Mouse (Mus musculus) embryonic facial prominence, embryonic 12.5 days (tissue): ENCODE results near the gene Atp6ap2. TPM values are rescaled to one million over a fixed set of nuclear protein-coding genes. Genes with fewer than 3 reads are reported as not detected.
"Not testable (repeated sequence)": the region's sequence is repeated elsewhere in the genome, so short reads cannot be mapped to it uniquely, and the experiment has no call there.

Source experiments
- ATAC-seq: fragments of 200-750 bp; cut with Nextera tagmentation; 2 replicates; pipeline ENCODE4 v1.8.0; 2017; ENCODE audit not compliant: insufficient number of reproducible peaks, insufficient read depth, low FRiP score, low TSS enrichment
- H3K27ac ChIP-seq: fragments of 300-500 bp; sonication (generic); 2 replicates; pipeline ENCODE4 v1.5.1; 2016; ENCODE audit warnings: mild to moderate bottlenecking
- H3K27me3 ChIP-seq: fragments of 300-500 bp; sonication (generic); 2 replicates; pipeline ENCODE4 v1.6.1; 2016; ENCODE audit warnings: mild to moderate bottlenecking, moderate library complexity
- H3K36me3 ChIP-seq: fragments of 300-500 bp; sonication (generic); 2 replicates; pipeline ENCODE4 v1.6.1; 2016; ENCODE audit warnings: mild to moderate bottlenecking
- H3K4me1 ChIP-seq: fragments of 300-500 bp; sonication (generic); 2 replicates; pipeline ENCODE4 v1.6.1; 2016
- H3K4me2 ChIP-seq: fragments of 300-500 bp; sonication (generic); replicated peaks from 2 replicates; pipeline ENCODE4 v1.6.1; 2016; ENCODE audit warnings: mild to moderate bottlenecking, moderate library complexity
- H3K4me3 ChIP-seq: fragments of 300-500 bp; sonication (generic); 2 replicates; pipeline ENCODE4 v1.5.1; 2016; ENCODE audit warnings: mild to moderate bottlenecking
- H3K9ac ChIP-seq: fragments of 300-500 bp; sonication (generic); 2 replicates; pipeline ENCODE4 v1.6.1; 2016; ENCODE audit warnings: mild to moderate bottlenecking, moderate library complexity
- H3K9me3 ChIP-seq: fragments of 300-500 bp; sonication (generic); 2 replicates; pipeline ENCODE4 v1.6.1; 2016; ENCODE audit warnings: mild to moderate bottlenecking, moderate library complexity
- WGBS: fragments of 180-500 bp; shearing (Covaris S2); methylation state at CpG from one replicate; pipeline ENCODE4 v1.1.7; 2016; 5-methylcytosine and 5-hydroxymethylcytosine counted together
- polyA plus RNA-seq: library from polyadenylated mRNA; unstranded; fragments of >200 nt; fragmentation: Nextera tagmentation; extraction: Ambion mirVana; gene quantifications from 2 replicates; pipeline ENCODE4 v1.2.1, GENCODE M21; 2016

Gene Atp6ap2
- 61.1 TPM in 2 replicates for polyA plus RNA-seq

- WGBS: 22% methylated on average over 49 of the region's 49 CpGs
- Histone ChIP-seq H3K27ac (peak within 1 kb of the TSS; percentile 65; the same call in 1 of the 2 replicates), H3K4me1 (peaks cover 2% of the 10 kb centered on the region; the same call in 1 of the 2 replicates), H3K27me3 (0 out of 2 replicates have a peak, but pooled peaks cover 8% of the 10 kb centered on the region), H3K9me3 (no peaks in the 10 kb centered on the region), H3K4me2 (peak within 1 kb of the TSS; percentile 47), H3K4me3 (peak within 1 kb of the TSS; percentile 62), H3K9ac (peak within 1 kb of the TSS; percentile 73), H3K36me3 (no peaks in the 10 kb centered on the region)
- peak; percentile 99 for ATAC-seq
Measured at GRCm38 (mm10) chrX:12587192-12587957, at the start of gene Atp6ap2. Gene Atp6ap2 (plus strand): TSS chrX:12587801.

GRCm38 (mm10) chrX:12544417-12544816 lies 43.2 kb upstream of the Atp6ap2 start:
- WGBS: 64% methylated on average over 1 of the region's 1 CpGs
- Histone ChIP-seq H3K9ac (no peak overlapping the region), H3K4me2 (no peak overlapping the region), H3K9me3 (no peaks in the 10 kb centered on the region), H3K4me1 (no peaks in the 10 kb centered on the region), H3K36me3 (no peaks in the 10 kb centered on the region), H3K27me3 (no peaks in the 10 kb centered on the region), H3K27ac (no peak overlapping the region), H3K4me3 (no peak overlapping the region)
- no peak for ATAC-seq

GRCm38 (mm10) chrX:12557086-12557485 lies 30.5 kb upstream of the Atp6ap2 start:
- H3K4me1 ChIP-seq: no peaks in the 10 kb centered on the region
- H3K4me3 ChIP-seq: no peak overlapping the region
- no peak overlapping the region for H3K9ac ChIP-seq
- WGBS: 78% methylated on average over 7 of the region's 7 CpGs
- ATAC-seq: no peak
- no peaks in the 10 kb centered on the region for H3K27me3 ChIP-seq
- no peaks in the 10 kb centered on the region for H3K36me3 ChIP-seq
- H3K27ac ChIP-seq: no peak overlapping the region
- H3K4me2 ChIP-seq: no peak overlapping the region
- no peaks in the 10 kb centered on the region for H3K9me3 ChIP-seq

- 73% methylated on average over 1 of the region's 1 CpGs for WGBS
- no peaks in the 10 kb centered on the region for H3K36me3 ChIP-seq
- no peaks in the 10 kb centered on the region for H3K27me3 ChIP-seq
- H3K4me2 ChIP-seq: no peak overlapping the region
- H3K9me3 ChIP-seq: no peaks in the 10 kb centered on the region
- H3K27ac ChIP-seq: no peak overlapping the region
- H3K4me1 ChIP-seq: no peaks in the 10 kb centered on the region
- H3K4me3 ChIP-seq: no peak overlapping the region
- no peak overlapping the region for H3K9ac ChIP-seq
- ATAC-seq: no peak
Measured at GRCm38 (mm10) chrX:12571407-12571806, 16.2 kb upstream of the Atp6ap2 start.

GRCm38 (mm10) chrX:12577936-12578335 lies 9.7 kb upstream of the Atp6ap2 start:
- Histone ChIP-seq H3K4me1 (no peaks in the 10 kb centered on the region), H3K27me3 (no peaks in the 10 kb centered on the region), H3K36me3 (no peaks in the 10 kb centered on the region), H3K9me3 (no peaks in the 10 kb centered on the region), H3K4me2 (no peak overlapping the region), H3K4me3 (no peak overlapping the region), H3K27ac (no peak overlapping the region), H3K9ac (no peak overlapping the region)
- ATAC-seq: no peak
- WGBS: 46% methylated on average over 3 of the region's 3 CpGs

- Histone ChIP-seq H3K27ac (no peak overlapping the region), H3K4me2 (no peak overlapping the region), H3K9me3 (no peaks in the 10 kb centered on the region), H3K9ac (no peak overlapping the region), H3K4me1 (no peaks in the 10 kb centered on the region), H3K4me3 (no peak overlapping the region), H3K36me3 (no peaks in the 10 kb centered on the region), H3K27me3 (no peaks in the 10 kb centered on the region)
- 78% methylated on average over 2 of the region's 2 CpGs for WGBS
- ATAC-seq: no peak
Measured at GRCm38 (mm10) chrX:12578339-12578868, 9.2 kb upstream of the Atp6ap2 start.

- Histone ChIP-seq H3K9me3 (no peaks in the 10 kb centered on the region), H3K27me3 (0 out of 2 replicates have a peak, but pooled peaks cover 8% of the 10 kb centered on the region), H3K9ac (no peak overlapping the region), H3K4me2 (no peak overlapping the region), H3K4me3 (no peak overlapping the region), H3K36me3 (no peaks in the 10 kb centered on the region), H3K27ac (no peak overlapping the region), H3K4me1 (no peaks in the 10 kb centered on the region)
- no peak for ATAC-seq
- WGBS: 91% methylated on average over 5 of the region's 5 CpGs
Measured at GRCm38 (mm10) chrX:12583261-12583660, 4.3 kb upstream of the Atp6ap2 start.

- peak overlapping the region; percentile 47 for H3K4me2 ChIP-seq
- H3K4me3 ChIP-seq: peak overlapping the region; percentile 62
- peak; percentile 49 for ATAC-seq
- no peaks in the 10 kb centered on the region for H3K9me3 ChIP-seq
- peak overlapping the region; percentile 65; the same call in 1 of the 2 replicates for H3K27ac ChIP-seq
- H3K27me3 ChIP-seq: 0 out of 2 replicates have a peak, but pooled peaks cover 8% of the 10 kb centered on the region
- 24% methylated on average over 18 of the region's 18 CpGs for WGBS
- H3K4me1 ChIP-seq: peaks cover 2% of the 10 kb centered on the region; the same call in 1 of the 2 replicates
- peak overlapping the region; percentile 73 for H3K9ac ChIP-seq
- H3K36me3 ChIP-seq: no peaks in the 10 kb centered on the region
Measured at GRCm38 (mm10) chrX:12587958-12588355, 356 bp downstream of the Atp6ap2 start.

- H3K4me2 ChIP-seq: no peak overlapping the region
- H3K27me3 ChIP-seq: 0 out of 2 replicates have a peak, but pooled peaks cover 5% of the 10 kb centered on the region
- no peak overlapping the region for H3K27ac ChIP-seq
- no peaks in the 10 kb centered on the region for H3K36me3 ChIP-seq
- no peak overlapping the region for H3K9ac ChIP-seq
- no peak for ATAC-seq
- H3K9me3 ChIP-seq: no peaks in the 10 kb centered on the region
- peaks cover 2% of the 10 kb centered on the region; the same call in 1 of the 2 replicates for H3K4me1 ChIP-seq
- H3K4me3 ChIP-seq: no peak overlapping the region
- WGBS: 87% methylated on average over 8 of the region's 8 CpGs
Measured at GRCm38 (mm10) chrX:12591401-12591943, 3.9 kb downstream of the Atp6ap2 start.

DNA sequence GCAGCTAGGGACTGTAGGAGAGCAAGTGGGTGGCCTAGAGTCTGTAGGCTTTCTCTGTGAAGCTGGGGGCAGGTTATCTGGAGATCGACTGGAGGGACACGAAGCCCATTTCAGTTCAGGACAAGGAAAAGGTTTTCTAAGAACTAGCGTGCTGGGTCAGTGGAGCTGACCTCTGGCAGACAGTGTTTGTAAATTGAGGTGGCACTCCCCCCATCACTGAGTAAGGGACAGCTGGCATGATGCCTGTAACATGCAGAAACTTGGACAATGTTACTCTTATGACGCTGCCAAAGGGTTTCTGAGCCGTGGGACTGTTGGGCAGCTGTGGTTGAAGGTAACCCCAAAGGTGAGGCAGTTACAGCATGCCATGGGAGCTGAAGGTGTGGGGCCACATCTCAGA lies 4.4 kb downstream of the Atp6ap2 start:
- Histone ChIP-seq H3K36me3 (no peaks in the 10 kb centered on the region), H3K4me1 (peaks cover 2% of the 10 kb centered on the region; the same call in 1 of the 2 replicates), H3K9me3 (no peaks in the 10 kb centered on the region), H3K4me2 (no peak overlapping the region), H3K4me3 (no peak overlapping the region), H3K27ac (no peak overlapping the region), H3K9ac (no peak overlapping the region), H3K27me3 (0 out of 2 replicates have a peak, but pooled peaks cover 5% of the 10 kb centered on the region)
- ATAC-seq: no peak
- WGBS: 75% methylated on average over 5 of the region's 5 CpGs

- Histone ChIP-seq H3K4me3 (no peak overlapping the region), H3K4me1 (no peaks in the 10 kb centered on the region), H3K27me3 (no peaks in the 10 kb centered on the region), H3K27ac (no peak overlapping the region), H3K4me2 (no peak overlapping the region), H3K36me3 (no peaks in the 10 kb centered on the region), H3K9me3 (no peaks in the 10 kb centered on the region), H3K9ac (no peak overlapping the region)
- ATAC-seq: no peak
- WGBS: 72% methylated on average over 5 of the region's 5 CpGs
Measured at GRCm38 (mm10) chrX:12593824-12594223, 6.2 kb downstream of the Atp6ap2 start.

- not testable (repeated sequence) for H3K4me2 ChIP-seq, H3K9ac ChIP-seq, H3K27ac ChIP-seq, H3K9me3 ChIP-seq, ATAC-seq, H3K4me3 ChIP-seq, H3K4me1 ChIP-seq, H3K27me3 ChIP-seq, H3K36me3 ChIP-seq
Measured at GRCm38 (mm10) chrX:12610541-12610940, 22.9 kb downstream of the Atp6ap2 start.
